Mouse (Mus musculus) megakaryocyte, embryonic 14.5 days (primary cell): ENCODE data around the gene Trip10.
"Not testable (repeated sequence)": the region's sequence is repeated elsewhere in the genome, so short reads cannot be mapped to it uniquely, and the experiment has no call there.

Source experiments
- FLI1 ChIP-seq: IDR thresholded peaks from 2 replicates; pipeline ENCODE4 v1.6.1; 2012; ENCODE audit warnings: low read length, inconsistent platforms, mixed read lengths
- GATA1 ChIP-seq: IDR thresholded peaks from 3 replicates; pipeline ENCODE4 v1.6.1; 2012; ENCODE audit warnings: mixed read lengths, low read length, inconsistent platforms, borderline replicate concordance

GRCm38 (mm10) chr17:57277598-57278261 lies 28.5 kb downstream of the Trip10 start:
- TF ChIP-seq GATA1, FLI1: not testable (repeated sequence)
